Mouse (Mus musculus) heart, adult 2 months (tissue): Measurements from ENCODE around the gene Zfp612.

ENCODE experiments used
- CTCF ChIP-seq: fragments of 200-600 bp; IDR thresholded peaks from 2 replicates; pipeline ENCODE4 v1.8.1; 2022; ENCODE audit warnings: antibody characterized with exemption, mild to moderate bottlenecking, moderate library complexity
- EP300 ChIP-seq: fragments of 200-500 bp; IDR thresholded peaks from 2 replicates; pipeline ENCODE4 v1.6.1; 2011; ENCODE audit warnings: low read depth, low read length, control low read depth; ENCODE audit not compliant: insufficient read depth
- POLR2A ChIP-seq: fragments of 200-500 bp; IDR thresholded peaks from 2 replicates; pipeline ENCODE4 v1.6.1; 2011; ENCODE audit warnings: mild to moderate bottlenecking, low read depth, low read length, control low read depth; ENCODE audit not compliant: insufficient read depth

GRCm38 (mm10) chr8:110071600-110071999, 7.9 kb upstream of the Zfp612 start:
- TF ChIP-seq CTCF (peak; percentile 92), POLR2A (no peak), EP300 (0 out of 2 replicates have a peak, but pooled peaks have one; percentile 56)
